Mouse (Mus musculus) embryonic fibroblast, embryonic 13.5 days (primary cell): ENCODE data around the gene Swi5. TPM values are rescaled to one million over a fixed set of nuclear protein-coding genes. Genes with fewer than 3 reads are reported as not detected.
A peak's percentile ranks its signal among the peaks of the same experiment; 100 is the strongest.

ENCODE experiments used
- H3K27ac ChIP-seq: 2 replicates; pipeline ENCODE4 v1.5.1; 2012; ENCODE audit warnings: low read length, control low read depth, inconsistent platforms; ENCODE audit not compliant: insufficient read depth
- H3K4me1 ChIP-seq: 2 replicates; pipeline ENCODE4 v1.6.1; 2011; ENCODE audit warnings: low read length; ENCODE audit not compliant: control insufficient read depth, insufficient read depth
- H3K4me3 ChIP-seq: 2 replicates; pipeline ENCODE4 v1.5.1; 2011; ENCODE audit warnings: mild to moderate bottlenecking, control low read depth, low read length; ENCODE audit not compliant: insufficient read depth
- CTCF ChIP-seq: IDR thresholded peaks from 2 replicates; pipeline ENCODE4 v1.5.1; 2011; ENCODE audit warnings: mild to moderate bottlenecking, control low read depth, low read length, moderate library complexity, borderline replicate concordance; ENCODE audit not compliant: insufficient read depth
- POLR2A ChIP-seq: IDR thresholded peaks from 2 replicates; pipeline ENCODE4 v1.6.1; 2011; ENCODE audit warnings: low read depth, mild to moderate bottlenecking, control low read depth, low read length, moderate library complexity
- polyA plus RNA-seq: library from polyadenylated mRNA; stranded (reverse); fragments of >200 nt; gene quantifications from 2 replicates; pipeline ENCODE4 v1.2.4, GENCODE M21; 2011; ENCODE audit warnings: low read depth; ENCODE audit not compliant: missing spikeins, insufficient read length

Gene Swi5
- polyA plus RNA-seq, 1 experiment: 474 TPM

DNA sequence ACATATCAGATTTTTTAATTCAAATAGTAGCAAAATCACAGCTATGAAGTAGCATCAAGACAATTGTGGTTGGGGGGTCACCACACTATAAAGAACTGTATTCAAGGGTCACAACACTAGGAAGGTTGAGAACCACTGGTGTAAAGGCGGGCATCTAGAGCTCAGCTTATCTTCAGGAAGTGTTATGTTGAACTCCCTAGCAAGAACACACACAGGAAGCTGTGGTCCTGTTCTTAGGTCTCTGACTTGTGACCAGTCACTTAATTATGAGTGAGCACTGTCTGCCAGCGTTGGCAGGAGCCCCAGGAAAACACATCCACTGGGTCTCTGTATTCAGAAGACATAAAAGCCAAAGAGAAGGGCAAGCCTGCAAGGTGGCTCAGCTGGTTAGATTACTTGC lies 5.6 kb downstream of the Swi5 start:
- 0 out of 2 replicates have a peak, but pooled peaks cover 6% of the 10 kb centered on the region for H3K4me1 ChIP-seq
- no peak for TF ChIP-seq POLR2A
- TF ChIP-seq CTCF: no peak
- H3K27ac ChIP-seq: no peak overlapping the region
- no peak overlapping the region for H3K4me3 ChIP-seq

DNA sequence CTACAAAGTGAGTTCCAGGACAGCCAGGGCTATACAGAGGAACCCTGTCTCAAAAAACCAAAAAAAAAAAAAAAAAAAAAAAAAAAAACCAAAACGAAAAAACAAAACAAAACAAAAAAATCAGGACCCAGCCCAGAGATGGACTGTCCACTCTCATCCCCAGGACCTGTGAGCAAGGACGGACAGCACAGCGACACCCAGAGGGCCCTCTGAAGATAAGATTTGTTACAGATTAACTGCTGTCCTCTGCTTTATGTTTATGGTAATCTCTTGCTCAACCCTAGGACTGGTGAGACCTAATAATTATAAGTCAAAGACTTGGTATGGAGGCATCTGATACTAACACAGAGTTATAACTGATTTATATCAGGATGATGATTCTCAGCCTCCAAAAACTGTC lies 12.1 kb downstream of the Swi5 start:
- Histone ChIP-seq H3K27ac (no peak overlapping the region), H3K4me3 (no peak overlapping the region), H3K4me1 (no peaks in the 10 kb centered on the region)
- TF ChIP-seq CTCF (no peak), POLR2A (no peak)

DNA sequence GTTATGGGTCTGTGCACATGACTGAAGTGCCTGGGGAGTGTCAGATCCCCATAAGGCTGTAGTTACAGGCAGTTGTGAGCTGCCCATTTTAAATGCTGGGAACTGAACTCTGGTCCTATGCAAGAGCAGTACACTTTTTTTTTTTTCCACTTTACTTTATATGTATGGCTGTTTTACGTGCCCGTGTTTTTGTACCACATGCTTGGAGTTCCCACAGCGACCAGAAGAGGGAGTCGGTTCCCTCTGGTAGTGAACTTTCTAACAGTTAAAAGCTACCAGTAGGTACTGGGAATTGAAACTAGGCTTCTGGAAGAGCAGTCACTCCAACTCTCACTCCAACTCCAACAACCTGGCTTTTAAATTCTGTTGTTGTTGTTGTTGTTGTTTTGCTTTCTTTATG lies 27.2 kb downstream of the Swi5 start:
- TF ChIP-seq CTCF (no peak), POLR2A (no peak)
- H3K4me1 ChIP-seq: 0 out of 2 replicates have a peak, but pooled peaks cover 3% of the 10 kb centered on the region
- H3K27ac ChIP-seq: no peak overlapping the region
- no peak overlapping the region for H3K4me3 ChIP-seq

DNA sequence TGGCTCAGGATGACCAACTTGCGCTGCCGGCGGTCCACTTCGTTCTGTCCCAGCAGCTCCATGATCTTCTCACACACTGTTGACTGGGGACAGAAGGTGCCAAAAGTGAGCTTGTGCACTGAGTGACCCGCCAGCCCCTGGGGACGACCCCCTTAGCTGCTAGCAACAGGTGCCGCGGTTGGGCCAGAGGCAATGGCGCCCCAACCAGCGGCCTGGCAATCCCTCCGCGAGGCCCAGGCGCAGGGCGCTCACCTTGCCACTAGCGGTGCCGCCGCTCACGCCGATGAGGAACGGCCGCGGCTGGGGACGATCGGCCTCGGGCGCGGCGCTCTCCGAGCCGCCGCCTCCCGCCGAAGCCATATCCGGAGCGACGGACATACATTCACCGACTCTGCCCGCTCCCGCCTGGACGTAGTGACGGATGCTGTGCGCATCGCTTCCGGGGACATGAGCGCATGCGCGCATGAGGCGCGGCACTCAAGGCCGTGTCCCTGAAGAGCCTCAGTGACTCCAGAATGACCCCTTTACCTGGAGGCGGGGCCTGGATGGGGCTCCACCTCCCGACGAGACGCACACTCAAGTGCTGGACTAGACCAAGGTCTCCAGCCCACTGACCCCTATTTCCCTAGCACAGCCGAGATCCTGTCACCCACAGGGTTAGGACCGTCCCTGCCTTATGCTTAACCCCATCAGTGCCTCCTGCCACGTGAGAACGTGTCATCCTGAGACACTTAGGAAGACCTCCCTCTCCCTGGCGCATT lies 28.0 kb downstream of the Swi5 start, which contains the start of gene Uck1:
Gene Uck1 (minus strand): TSS at position 503 of the 761 bp plus-strand sequence.
- TF ChIP-seq POLR2A (peak; percentile 94), CTCF (no peak)
- Histone ChIP-seq H3K4me1 (0 out of 2 replicates have a peak, but pooled peaks cover 3% of the 10 kb centered on the region), H3K27ac (no peak within 1 kb of the TSS), H3K4me3 (peak within 1 kb of the TSS; percentile 60)

DNA sequence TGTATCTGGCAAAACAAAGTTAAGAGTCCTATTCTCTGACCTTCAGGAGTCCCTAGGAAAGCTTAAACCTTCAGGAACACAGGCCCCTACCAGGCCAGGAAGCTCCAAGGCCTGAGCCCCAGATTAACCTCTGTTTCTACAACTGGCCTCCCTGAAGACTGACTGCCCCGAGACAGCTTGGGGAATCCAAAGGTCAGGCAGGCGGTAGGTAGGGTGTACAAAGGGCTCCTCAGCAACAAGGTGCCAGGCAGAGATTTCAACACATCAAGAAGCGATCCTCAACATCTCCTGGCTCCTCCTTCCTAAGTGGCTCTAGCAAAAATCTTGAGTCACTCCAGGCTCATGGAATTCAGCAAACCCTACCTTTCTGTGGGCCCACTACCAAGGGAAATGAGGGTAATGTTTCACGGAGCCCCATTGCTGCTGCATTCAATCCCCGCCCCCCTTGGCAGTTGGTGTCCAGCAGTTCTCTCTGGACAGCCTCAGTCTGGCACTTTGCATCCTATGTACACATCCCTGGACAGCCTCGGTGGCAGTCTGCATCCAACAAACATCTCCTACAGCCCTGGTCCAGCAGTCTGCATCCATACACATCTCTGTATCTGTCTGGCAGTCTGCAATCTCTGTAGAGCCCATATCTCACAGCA lies 28.9 kb downstream of the Swi5 start:
- TF ChIP-seq CTCF: no peak
- no peak for TF ChIP-seq POLR2A

DNA sequence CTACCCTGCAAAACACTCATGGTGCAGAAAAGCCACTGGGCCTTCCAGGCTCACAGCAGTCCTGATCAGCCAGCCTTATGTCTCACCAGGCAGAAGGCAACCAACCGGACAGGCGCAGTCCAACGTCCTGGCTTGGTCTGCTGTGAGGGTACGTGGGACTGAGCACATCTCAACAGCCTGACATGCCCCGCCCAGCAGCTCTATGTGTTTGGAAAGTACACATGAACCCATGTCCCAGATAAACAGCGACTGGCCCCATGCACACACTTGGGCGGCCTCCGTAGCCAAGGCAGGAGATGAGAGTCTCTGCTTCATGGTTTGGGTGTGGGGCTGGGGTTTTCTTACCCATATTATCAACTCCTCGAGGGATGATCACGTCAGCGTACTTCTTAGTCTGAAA lies 31.6 kb downstream of the Swi5 start:
- TF ChIP-seq POLR2A: no peak
- no peak for TF ChIP-seq CTCF
- no peak overlapping the region for H3K27ac ChIP-seq
- 0 out of 2 replicates have a peak, but pooled peaks cover 3% of the 10 kb centered on the region for H3K4me1 ChIP-seq
- H3K4me3 ChIP-seq: no peak overlapping the region

More for the DNA sequence above, 28.9 kb downstream of the Swi5 start:
- H3K4me1 ChIP-seq: 0 out of 2 replicates have a peak, but pooled peaks cover 3% of the 10 kb centered on the region
- H3K27ac ChIP-seq: no peak overlapping the region
- H3K4me3 ChIP-seq: peak overlapping the region; percentile 60

DNA sequence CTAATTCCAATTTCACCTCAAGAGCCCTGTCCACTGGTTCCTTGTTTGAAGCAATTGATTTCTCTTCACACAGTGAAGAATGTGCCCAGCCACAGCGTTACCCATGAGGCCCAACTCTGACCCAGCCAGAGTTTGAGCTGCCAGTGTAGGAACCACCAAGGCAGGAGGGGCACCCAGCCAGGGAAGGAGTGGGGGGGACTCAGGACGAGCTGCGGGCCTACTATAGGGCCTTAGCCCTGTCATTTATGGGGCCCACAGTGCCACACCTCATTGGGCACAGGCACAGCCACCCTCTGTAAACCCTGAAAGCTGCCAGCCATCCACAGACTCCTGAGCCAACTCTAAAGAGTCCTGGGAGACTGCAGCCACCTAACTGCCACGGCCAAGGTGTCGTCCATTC lies 33.3 kb downstream of the Swi5 start:
- Histone ChIP-seq H3K4me1 (0 out of 2 replicates have a peak, but pooled peaks cover 3% of the 10 kb centered on the region), H3K4me3 (no peak overlapping the region), H3K27ac (no peak overlapping the region)
- no peak for TF ChIP-seq CTCF
- no peak for TF ChIP-seq POLR2A

DNA sequence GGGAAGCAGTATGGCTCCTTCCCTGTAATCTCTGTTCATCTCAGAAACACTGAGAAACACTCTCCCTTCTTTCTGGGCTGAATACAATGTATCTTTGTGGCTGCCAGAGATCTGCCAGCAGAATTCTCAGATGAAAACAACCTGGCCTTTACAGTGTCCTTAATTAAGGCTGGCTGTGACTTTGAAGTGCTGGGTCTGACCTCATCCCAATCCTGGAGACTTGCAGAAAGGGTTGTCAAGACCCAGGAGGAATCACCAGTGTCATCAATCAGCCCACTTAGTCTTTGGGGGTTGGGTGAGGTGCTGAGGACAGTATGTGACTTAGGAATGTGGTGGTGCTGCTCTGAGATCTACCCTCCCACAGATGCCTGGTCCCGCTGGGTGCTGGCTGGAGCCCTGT lies 34.5 kb downstream of the Swi5 start:
- no peak overlapping the region for H3K4me3 ChIP-seq
- TF ChIP-seq CTCF (no peak), POLR2A (no peak)
- no peaks in the 10 kb centered on the region for H3K4me1 ChIP-seq
- H3K27ac ChIP-seq: no peak overlapping the region

DNA sequence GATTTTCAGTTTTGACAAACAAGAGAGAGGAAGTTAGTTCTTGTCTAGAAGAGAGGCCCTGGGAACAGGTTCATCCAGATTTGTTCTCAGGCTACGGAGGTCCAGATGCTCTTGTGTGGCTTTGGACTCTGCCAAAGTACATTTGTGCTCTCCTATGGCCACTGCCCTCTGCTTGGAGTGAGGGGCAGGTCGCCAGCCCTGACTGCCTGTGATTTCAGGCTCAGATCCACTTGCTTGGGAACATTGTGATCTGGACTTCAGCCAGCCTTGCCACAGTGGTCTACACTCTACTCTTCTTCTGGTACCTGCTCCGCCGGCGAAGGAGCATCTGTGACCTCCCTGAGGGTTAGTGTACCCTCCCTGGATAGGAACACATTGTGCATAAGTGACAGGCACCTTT lies 35.2 kb downstream of the Swi5 start:
- H3K4me1 ChIP-seq: no peaks in the 10 kb centered on the region
- no peak for TF ChIP-seq CTCF
- no peak overlapping the region for H3K4me3 ChIP-seq
- H3K27ac ChIP-seq: no peak overlapping the region

DNA sequence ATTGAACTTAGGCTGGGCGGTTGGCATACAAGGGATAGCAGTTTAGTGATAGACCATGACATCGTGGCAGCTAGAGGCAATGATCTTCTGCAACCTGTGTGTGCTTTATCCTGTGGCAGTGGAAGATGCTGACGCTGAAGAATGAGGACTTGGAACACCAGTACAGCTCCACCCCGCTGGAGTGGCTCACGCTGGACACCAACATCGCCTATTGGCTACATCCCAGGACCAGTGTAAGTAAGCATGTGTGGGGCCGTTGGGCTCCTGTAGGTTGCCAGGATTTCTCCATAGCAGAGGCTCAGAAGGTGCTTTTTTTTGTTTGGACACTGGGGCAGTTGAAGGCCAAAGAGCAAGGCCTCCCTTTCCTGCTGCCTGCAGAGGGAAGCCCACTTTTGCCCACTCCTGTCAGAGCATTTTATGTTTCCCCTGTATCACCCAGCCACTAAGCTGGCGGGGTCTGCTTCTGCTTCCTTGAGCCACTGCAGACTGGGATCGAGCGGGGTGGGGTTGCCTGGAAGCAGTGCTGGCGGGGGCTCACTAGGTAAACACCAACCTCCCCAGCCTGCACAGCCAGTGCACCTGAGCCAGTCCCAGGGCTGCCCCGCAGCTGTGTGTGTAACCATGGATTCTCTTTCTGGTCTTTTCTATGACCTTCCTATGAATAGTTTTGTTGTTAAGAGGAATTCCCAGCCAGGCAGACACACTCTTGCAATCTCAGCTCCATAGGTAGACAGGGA lies 35.9 kb downstream of the Swi5 start:
- Histone ChIP-seq H3K27ac (no peak overlapping the region), H3K4me1 (no peaks in the 10 kb centered on the region), H3K4me3 (no peak overlapping the region)
- TF ChIP-seq CTCF (no peak), POLR2A (no peak)
